Mouse (Mus musculus): ENCODE data around the gene AC140267.1.

The AC140267.1 gene

DNA sequence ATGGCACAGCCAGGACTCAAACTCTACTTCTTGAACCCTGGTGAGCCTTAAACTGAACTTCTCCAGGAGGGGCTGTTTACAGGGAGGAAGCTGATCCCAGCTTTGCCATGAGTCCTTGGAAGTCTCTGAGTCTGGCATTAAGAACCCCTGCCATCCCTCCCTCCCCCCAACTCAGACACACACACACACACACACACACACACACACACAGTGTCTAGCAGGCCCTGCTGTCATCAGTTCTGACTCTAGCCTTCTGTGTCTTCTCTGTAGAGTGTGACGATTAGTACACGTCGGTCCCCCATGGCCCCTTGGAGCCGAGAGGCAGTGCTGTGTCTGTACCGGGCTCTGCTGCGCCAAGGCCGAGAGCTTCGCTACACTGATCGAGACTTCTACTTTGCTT lies at the start of gene AC140267.1:
Gene AC140267.1 (plus strand): TSS at position 301 of the 400 bp plus-strand sequence.
- CTCF ChIA-PET = interaction anchor here (0.7 kb wide), 1 partner anchor 9 kb away, joined by 4 read pairs; no protein-coding TSS in a partner anchor

DNA sequence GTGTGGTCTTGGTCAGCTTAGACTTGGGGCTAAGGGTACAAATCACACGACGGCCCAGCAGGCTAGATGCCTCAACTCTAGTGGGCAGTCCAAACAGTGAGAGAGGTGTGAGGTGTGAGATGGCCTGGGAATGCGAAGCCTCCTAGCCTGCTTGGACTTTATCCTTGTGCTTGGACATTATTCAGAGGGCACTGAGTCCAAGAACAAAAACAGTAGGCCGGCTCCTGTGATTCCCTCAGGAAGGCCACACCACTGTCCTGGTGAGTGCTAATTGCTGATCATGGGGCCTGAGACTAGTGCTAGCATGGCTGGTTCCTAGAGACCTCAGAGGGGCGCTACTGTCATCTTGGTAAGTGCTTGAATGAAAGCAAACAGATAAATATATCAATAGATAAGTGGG lies 46.7 kb upstream of the AC140267.1 start:
- CTCF ChIA-PET = no interaction called here

DNA sequence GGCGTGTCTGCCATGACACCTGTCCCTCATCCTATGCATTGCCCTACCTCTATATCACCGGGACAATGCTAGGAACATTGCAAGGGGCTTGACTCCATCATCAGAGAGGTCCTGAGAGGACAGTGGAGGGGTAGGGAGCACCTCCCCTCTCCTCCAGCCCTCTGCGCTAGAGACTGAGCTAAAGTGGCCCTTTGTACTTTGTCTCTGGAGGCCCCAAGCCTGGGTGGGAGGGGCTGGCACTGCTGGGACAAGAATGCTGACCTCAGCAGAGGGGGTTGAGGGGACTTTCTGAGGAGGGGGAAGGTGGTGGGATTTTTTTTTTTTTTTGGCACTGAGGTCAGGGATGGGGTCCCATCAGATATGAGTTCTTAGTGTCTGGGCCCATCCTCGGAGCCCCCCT lies 45.6 kb upstream of the AC140267.1 start:
- CTCF ChIA-PET = no interaction called here

DNA sequence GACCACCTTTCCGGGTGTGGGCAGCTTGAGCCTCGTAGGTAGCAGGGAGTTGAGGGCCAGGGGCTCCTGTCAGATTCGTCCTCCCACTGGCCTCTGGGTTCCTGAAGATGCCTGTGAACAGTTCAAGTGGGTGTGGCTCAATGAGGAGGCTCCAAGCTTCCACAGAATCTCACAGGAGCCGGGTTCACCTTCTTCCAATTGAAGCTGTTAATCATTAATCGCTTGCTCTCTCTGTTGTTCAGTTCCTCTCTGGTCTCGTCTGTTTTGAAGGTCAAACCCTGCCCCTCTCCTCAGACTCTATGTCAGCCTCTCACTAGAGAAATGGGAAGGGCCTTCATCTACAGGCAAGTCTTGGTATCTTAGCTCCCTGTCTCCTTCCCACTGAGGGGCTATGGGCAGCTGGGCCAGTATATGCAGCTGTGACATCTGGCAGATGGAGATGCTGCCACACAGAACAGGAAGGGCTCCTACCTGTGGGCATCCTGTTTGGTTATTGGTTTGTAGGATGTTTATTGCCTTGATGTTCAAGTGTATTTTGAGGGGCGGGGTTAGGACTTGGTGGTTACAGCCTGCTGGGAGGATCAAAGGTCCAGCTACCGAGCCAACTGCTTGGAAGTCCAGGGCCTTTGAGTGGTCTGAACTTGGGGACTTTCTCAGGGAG lies 43.9 kb upstream of the AC140267.1 start:
- CTCF ChIA-PET = no interaction called here

DNA sequence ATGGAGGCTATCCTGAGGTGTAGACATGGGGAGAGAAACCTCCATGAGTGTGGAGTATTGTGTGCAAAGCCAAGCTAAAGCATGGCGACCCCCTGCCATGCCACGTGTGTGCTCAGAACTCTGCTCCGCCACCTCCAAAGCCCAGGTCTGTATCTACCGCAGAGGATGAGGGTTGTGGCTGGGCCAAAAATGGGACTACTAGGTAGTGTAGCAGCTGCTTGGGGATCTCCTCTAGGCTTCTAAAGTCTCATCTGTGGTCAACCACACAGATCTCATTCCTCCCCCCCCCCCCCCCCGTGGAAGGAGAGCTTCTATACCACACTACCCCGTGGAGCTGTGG lies 43.4 kb upstream of the AC140267.1 start:
- CTCF ChIA-PET = no interaction called here

DNA sequence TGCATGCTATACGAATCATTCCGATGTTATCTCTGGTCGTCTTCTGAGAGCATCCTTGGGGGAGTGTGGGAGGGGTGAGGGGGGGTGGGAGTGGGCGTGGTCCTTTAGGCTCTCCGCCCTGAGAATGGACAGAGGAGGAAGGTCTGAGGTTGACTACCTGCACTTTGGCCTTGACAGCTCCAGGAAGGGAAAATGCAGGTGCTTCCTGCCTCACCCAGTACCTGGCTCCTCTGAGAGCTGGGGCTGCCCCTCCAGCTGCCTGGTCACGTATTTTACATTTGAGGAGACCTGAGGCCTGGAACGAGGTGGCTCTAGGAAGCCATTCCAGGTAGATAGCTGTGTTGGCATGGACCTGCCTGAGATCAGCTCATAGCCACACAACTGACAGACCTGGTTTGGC lies 42.8 kb upstream of the AC140267.1 start:
- CTCF ChIA-PET = no interaction called here

DNA sequence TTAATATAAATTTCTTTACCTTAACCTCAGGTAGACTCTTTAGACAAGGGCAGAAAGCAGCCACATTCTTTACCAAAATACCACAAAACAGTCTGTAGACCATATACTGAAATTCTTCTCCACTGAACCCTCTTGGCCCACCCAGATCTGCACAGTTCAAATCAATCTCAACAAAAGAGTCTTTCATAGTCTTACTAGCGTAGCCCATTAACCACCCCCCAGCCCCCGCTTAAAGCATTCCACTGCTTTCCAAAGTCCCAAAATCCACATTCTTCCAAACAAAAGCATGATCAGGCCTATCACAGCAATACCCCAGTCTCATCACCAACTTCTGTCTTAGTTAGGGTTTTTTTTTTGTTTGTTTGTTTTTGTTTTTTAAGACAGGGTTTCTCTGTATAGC lies 36.1 kb upstream of the AC140267.1 start:
- CTCF ChIA-PET = no interaction called here

DNA sequence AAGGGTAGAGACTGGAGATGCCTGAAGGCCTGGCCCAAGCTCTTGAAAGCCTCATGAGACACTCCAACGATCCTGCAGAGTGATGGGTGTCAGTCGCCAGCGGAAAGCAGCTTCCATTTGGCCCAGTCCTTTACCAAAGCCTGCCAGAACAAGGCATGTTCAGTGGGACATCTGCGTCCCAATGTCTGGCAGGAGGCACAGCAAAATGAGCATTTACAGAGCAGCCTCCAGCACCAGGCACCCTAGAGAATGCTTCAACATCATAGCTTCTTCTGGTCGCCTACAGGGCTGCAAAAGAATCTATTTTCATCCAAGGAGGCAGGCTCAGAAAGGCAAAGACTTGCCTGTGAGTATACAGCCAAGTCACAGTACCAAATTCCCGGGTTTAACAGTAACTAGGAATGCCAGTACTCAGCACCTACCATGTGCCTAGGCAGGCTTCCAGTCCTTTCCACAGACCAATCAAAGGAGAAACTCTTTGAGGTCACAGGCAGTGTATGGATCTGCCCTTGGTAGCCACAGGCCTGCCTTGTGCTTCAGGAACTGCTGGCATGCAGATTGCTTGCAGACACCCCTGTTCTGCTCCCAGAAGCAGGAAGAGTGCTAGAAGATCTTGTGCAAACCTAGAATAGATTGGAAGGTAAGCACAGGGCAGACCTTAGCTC lies 33.4 kb upstream of the AC140267.1 start:
- CTCF ChIA-PET = interaction anchor here (0.5 kb wide), 1 partner anchor 514 kb away, joined by 4 read pairs; no protein-coding TSS in a partner anchor

DNA sequence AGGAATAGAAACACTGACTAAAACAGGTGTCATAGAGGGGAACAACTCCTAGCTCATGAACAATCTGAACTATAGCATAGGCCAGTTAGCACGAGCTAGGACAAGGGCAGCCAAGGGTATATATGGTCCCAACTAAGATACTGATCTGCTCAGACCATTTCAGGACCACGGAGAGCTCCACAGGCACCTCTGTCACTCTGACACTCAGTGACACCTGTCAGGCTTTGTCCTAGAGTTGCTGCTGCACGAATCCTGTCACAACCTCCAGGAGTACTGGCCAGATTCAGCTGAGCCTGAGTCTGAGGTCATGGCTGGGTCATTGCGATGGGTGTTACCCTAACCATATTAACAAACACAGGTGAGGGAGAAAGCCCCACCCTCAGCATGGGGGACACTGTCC lies 32.2 kb upstream of the AC140267.1 start:
- CTCF ChIA-PET = no interaction called here

DNA sequence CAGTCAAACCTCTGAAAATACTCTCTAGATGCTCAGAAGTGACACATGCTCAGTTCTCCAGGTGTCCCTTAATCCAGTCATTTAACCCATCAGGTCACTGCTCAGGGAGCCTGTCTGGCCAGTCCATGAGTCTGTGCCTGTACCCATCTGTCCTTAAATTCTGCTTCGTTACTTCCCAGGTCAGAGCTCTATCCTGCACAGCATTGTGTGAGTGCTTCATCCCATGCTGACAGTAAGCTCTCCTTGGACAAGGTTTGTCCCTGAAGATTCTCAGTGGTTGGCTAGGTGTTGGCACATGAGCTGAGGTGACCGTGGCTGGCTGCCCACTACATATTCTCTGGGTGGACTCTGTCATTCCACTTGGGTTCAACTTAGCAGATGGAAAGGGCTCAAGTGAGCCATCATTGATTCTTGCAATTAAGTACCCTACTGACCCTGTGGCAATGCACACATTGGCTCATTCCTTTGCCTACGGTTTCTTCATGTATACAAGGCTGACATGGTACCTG lies 29.5 kb upstream of the AC140267.1 start:
- CTCF ChIA-PET = no interaction called here

DNA sequence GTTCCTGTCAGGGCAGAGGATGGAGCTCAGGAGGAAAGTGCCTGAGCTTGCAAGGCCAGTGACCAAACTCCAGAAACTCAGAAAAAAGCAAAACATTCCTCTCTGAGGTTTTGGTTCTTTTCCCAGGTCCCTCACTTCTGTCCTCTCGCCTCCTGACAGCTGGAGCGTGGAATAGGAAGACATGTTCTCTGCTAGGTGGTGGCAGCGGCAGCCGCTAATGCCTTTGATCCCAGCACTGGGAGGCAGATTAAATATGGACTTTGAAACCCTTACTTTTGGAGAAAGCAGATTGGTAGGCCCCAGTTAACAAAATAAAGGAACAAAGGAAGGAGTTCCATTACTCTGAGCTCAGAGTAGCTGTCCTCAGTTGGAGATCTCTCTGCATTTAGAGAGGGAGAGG lies 27.2 kb upstream of the AC140267.1 start:
- CTCF ChIA-PET = no interaction called here

DNA sequence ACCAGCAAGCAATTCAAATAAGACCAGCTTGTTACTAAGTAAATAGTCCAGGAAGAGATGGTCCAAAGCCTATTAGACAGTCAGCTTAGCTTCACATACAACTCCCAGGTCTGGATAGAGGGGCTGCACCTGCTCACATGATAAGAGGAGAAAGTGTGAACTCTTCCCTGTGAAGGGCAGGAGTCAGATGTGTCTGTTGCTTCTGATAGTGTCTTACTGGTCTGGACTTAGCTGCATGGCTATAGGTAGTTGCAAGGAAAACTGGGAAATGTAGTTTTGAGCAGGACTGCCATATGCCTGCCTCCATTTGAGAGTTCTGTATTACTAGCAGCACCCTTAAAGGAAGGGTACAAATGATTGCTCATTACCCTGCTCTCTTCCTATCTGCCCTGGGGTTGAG lies 21.9 kb upstream of the AC140267.1 start:
- CTCF ChIA-PET = interaction anchor here (0.6 kb wide), 1 partner anchor 484 kb away, joined by 3 read pairs; no protein-coding TSS in a partner anchor

DNA sequence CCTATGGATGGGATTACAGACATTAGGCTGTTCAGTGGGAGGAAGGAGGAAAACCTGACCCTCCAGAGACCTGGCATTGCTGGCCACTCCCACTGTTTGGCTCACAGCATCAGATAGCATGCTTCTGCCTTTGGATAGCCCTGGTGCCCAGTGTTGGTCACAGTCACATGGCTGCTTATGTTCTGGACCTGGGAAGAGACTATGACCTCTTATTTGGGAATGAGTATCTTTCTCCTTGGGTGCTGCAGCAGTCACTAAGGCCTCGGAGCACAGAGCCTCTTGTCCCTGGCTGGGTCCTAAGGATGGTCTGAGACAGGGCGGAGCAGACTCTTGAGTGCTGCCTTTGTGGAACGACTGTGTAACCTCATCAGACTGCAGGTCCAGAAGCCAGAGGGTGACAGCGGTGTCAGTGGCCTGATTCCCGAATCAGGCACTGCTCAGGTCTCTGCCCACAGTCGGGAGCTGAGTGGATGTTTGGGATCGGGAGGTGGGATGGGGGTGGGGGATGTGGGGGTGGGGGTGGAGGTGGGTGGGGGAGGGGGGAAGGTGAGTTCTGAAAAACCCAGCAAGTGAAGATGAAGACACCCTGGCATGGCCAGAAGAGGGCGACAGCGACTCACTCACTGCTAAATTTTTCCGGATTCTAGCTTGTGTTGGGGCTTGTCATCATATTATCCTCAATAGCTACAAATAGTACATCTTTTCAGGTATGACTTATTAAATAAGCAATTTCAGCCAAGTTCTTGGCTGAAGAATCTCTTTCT lies 19.7 kb upstream of the AC140267.1 start:
- CTCF ChIA-PET = interaction anchor here (1.7 kb wide), 1 partner anchor 9 kb away, joined by 4 read pairs; no protein-coding TSS in a partner anchor

DNA sequence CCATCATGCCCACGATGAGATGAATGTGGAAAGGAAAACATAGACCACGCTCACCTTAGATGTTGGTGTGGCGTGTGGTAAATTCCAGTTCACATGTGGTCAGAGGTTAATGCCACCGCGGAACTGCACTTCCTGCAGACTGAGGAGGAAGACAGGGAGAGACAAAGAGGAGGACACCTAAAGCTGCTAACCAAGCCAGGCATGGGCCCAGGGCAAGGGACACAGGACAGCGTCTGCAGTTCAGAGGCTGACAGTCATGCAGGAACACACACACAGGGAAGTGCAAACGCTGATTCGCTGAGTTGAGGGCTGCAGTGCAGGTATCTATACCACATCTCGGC lies 19.2 kb upstream of the AC140267.1 start:
- CTCF ChIA-PET = interaction anchor here (1.7 kb wide), 1 partner anchor 9 kb away, joined by 4 read pairs; no protein-coding TSS in a partner anchor

DNA sequence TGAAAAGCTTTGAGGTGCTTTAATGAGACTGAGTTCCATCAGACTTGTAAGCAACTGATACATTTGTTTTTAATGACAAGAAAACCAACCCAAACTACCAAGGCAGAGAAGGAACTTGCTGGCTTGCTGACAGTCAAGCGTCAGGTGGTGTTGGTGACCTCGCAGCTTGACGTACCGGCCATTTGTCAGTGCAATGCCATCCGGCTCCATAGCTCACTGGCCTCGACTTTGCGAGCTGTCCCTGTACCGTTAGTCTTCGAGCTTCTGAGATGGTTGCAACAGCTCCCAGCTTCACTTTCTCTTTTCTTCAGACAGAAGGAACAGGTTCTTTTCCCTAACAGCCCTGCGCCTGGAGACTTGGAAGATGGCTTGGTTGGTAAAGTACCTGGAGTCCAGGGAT lies 18.2 kb upstream of the AC140267.1 start:
- CTCF ChIA-PET = interaction anchor here (0.6 to 1.7 kb wide), 3 partner anchors 8 to 958 kb away, joined by 4 to 5 read pairs (median 5); no protein-coding TSS in a partner anchor

DNA sequence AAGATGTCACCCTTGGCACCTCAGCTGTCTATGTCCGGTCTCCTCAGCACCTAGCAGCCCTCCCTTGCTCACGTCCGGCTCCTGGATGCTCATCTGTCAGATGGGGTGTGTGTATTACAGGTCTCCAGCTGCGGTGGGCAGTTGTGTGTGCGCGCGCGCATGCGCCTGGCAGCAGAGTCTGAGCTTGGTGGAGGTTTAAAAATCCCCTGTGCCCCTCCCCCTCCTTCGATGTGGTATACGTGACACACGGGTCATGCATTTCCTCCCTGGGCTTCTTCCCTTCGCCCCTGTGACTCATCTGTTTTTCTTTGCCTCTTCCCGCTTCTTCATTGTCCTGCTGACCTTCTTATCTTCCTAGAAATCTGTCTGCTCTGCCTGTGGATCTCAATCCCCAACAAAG lies 16.4 kb upstream of the AC140267.1 start:
- CTCF ChIA-PET = no interaction called here

DNA sequence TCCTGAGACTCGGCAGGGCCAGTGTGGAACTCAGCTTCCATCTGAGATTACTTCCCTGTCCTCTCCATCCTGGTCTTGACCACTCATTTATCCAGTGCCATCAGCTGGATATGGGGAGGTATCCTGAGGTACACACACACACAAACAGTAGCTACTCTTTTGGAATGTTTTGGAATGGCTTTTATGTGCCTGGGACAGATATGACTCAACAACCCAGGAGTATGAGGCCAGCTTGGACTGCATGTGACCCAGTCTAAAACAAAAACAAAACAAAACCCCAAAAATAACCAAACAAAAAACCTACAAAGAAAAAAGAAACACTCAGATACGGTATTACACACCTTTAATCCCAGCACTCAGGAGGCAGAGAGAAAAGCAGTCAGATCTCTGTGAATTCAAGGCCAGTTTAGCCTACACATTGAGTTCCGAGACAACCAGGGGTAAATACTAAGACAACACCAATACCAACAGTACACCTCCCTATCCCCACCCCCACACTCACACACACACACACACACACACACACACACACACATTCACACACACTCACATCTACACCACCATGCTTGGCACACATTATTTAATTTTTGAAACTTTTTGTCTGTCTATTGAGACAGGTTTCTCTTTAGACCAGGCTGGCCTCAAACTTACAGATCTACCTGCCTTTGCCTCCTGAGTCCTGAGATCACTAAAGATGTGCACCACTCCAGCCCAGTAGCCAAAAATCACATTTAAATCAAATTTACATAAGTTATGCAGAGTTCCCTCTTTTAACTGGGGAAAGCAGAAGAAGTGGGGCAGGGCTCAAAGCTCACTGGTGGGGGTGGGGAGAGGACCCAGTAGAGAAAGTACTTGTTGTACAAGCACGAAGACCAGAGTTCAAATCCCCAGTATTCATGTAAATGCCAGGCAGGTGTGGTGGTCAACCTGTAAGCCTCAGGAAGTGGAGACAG lies 15.7 kb upstream of the AC140267.1 start:
- CTCF ChIA-PET = interaction anchor here (0.6 kb wide), 1 partner anchor 988 kb away, joined by 3 read pairs; no protein-coding TSS in a partner anchor

DNA sequence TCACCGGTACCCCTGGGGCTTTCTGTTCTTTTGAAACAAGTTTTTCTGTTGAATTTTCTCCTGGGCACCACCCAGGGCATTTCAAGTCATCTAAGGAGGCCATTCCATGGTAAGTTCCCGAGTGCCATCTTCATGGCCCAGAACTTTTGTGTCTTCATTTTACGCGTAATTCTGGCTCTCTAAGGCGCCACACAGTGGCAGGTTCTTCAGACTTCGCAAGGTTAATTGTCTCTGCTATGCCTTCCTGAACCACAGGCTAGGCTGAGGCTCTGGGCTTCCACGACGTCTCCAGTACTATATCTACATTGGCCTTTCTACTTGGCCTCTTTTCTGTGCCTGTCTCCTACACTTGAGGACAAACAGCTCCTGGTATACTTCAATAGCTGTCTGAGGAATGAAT lies 14.6 kb upstream of the AC140267.1 start:
- CTCF ChIA-PET = no interaction called here

DNA sequence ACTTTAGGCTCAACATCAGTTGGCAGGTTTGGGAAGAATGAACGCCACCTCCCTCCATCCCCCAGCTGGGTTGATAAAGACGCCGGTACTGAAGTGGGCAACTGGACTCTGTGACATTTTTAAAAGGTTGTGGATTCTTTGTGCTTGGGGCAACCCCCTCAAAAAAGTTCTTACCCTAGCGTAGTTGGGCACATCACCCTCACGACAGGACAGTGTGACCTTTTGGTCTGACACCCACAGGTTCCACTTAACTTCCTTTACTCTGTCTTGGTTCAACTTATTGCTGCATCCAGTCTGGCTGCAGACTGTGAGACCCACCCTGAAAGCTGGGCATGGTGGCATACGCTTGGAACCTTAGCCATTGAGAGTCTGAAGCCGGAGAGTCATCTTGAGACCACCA lies 11.9 kb upstream of the AC140267.1 start:
- CTCF ChIA-PET = no interaction called here

DNA sequence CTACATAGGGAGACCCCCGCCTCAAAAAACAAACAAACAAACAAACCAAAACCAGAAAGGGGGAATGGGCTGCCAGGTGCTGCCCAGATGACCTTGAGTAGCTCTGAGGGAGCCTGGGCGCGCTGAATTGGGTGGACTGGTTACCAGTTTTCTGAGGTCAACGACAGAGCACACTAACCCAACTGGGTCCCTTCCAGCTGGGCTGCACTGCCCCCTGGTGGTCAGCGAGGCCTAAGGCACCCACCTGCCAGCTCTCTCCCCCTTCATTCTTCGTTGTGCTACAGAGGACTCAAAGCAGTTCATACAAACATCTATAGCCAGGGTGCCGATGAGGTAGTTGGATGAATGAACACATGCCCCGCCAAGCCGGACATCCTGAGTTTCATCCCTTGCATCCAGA lies 10.4 kb upstream of the AC140267.1 start:
- CTCF ChIA-PET = interaction anchor here (0.5 to 1.5 kb wide), 4 partner anchors 8 to 1170 kb away, joined by 3 to 4 read pairs (median 3); partner anchors contain the start of gene Rps19bp1

DNA sequence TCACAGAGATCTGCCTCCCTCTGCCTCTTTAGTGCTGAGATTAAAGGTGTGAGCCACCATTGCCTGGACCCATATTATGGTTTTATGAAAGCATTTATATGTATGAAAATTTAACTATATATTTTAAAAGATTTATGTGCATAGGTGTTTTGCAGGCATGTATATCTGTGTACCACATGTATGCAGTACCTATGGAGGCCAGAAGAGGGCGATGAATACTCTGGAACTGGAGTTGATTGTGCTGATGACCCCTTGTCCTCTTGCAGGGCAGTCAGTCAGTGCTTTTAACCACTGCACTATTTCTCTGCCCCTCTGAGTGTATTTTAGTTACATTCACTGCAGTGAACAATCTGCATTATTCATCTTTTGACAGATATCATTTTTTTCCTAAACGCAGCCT lies 9.8 kb upstream of the AC140267.1 start:
- CTCF ChIA-PET = interaction anchor here (1.0 to 1.5 kb wide), 2 partner anchors 9 to 38 kb away, joined by 3 to 4 read pairs; partner anchors contain the start of gene Rps19bp1

Measured in spleen, embryonic (tissue).